Mouse (Mus musculus) frontal cortex, postnatal 25 days (tissue): Measurements from ENCODE around the gene Por.

Source experiments
- DNase-seq, 2 experiments: peaks; one replicate each; pipeline ENCODE4 v3.0.0; 2022; ENCODE audit warnings: low spot score in 2 of 2

Por gene

DNA sequence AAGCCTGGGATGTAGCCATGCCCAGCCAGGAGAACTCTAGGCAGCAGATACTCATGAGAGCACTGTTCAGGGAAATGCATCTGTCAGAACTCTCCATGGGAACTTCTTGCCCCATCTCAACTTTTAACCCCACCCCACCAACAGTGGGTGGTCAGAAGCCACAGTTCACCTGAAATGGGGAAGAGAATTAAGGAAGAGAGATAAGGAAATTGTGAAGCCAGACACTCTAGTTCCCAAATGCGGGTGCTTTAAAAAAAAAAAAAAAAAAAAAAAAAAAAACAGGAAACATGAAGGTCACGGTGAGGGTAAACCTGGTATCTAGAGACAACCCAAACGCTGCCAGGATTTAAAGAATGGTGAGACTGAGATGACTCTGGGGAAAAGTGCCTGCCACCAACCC lies 102.7 kb downstream of the Por start:
- DNase-seq: no peak

DNA sequence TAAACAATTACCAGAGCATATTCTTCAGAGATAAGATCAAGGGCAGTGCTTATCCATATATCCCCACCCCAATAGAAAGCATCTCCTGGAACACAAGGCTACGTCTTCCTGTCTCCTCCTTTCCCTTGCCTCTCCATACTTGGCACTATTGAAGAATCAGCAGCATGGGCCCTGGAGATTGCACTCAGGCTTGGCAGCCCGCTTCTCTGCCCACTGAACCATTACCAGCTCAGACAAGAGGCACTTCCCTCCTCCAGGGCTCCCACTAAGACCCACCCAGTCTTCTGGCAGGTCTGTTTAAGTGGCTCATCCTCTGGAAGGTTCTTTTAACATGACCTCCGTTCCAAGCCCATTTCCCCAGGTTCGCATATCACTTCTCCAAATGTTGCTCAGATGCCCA lies 106.7 kb downstream of the Por start:
- no peak for DNase-seq

DNA sequence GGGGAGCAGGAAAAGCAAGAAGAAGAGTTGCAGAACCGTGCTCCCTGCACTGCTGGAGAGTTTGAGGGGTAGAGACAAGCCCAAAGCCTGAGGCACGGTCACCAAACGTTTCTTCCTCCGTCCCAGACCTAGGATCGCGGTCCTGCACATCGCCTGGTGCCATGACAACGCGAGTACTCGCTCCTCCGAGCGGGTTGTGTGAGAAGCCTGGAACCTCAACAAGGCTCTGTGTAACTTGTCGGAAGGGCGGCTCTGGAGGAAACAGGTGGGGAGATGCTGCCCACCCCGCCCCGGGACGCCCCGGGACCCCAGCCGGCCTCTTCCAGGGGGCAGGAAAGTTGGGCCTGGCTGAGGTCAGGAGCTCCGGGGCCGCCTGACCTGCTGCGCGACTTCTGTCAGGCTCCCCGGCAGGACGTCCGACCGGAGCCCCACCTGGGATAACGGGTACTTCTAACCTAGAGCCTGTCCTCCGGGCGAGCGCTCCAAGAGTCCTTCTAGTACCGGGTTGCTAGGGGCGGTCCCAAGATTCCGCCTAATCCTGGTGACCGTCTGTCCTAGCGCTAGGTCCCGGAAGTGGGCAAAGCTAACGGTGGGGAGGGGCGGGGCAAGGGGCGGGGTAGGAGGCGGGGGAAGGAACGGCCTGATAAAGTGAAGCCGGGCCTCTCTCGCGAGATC lies 108.1 kb downstream of the Por start, which contains the start of gene Styxl1:
Gene Styxl1, minus strand, starts transcription at position 590 of the 675 bp plus-strand sequence.
- peak; percentile 22 to 49 for DNase-seq

DNA sequence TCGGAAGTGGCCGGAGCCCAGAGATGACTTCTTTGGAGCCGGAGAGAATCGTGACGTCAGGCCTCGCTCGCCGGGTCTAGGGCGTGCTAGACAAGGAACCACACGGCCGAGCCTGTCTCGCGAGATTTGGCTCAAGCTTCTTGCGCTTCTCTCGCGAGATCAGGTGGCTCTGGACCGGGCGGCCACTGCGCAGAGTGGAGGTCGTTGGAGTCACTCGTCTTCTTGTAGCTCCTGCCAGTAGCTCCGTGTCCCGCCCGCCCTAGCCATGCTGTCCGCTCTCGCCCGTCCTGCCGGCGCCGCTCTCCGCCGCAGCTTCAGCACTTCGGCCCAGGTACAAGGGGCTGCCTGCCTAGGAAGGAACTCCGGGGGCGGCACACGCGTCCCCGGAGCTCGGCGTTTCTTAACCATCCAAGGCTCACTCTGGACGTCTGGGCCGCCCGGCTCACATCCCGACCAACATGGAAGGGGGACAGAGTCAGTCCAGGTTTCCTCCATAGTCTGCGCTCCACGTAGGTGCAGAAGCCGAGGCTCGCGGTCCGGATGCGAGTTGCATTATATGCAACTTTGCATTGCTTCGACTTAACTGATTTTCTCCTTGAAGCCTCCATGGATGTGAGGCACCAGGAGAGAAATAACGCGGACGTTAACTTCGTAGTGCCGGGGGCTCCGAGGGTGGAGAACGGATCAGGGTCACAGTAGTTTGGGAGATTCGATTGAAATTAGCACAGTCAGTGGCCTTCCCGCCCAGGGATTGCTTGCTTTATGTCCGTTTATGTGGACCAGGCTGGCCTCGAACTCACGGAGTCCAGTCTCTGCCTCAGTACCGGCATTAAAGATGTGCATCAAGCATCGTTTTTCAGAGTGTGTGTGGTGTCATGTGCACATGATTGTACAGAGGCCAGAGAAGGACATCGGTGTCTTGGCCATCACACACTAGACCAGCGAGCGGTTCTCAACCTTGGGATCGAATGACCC lies 108.9 kb downstream of the Por start, which contains the start of gene Mdh2:
Gene Mdh2, plus strand, starts transcription at position 10 of the 975 bp plus-strand sequence.
- DNase-seq: peak; percentile 95 to 99

DNA sequence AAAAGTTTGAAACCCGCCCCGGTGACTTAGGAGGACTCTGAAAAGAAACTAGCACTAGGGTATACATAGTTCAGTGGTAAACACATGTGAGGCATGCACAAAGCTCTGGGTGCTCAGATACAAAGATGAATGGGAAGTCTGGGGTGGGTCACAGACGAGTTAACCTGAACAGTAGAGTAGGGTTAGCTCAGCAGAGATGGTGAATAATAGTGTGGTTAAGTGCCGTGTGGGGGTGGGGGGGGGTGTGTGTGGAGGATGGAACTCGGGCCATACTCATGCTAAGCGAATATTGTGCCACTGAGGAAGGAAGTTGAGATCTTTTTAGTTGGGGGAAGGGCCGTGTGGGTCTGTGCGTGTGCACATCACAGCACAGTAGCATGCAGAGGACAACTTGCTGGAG lies 110.5 kb downstream of the Por start:
- no peak for DNase-seq

DNA sequence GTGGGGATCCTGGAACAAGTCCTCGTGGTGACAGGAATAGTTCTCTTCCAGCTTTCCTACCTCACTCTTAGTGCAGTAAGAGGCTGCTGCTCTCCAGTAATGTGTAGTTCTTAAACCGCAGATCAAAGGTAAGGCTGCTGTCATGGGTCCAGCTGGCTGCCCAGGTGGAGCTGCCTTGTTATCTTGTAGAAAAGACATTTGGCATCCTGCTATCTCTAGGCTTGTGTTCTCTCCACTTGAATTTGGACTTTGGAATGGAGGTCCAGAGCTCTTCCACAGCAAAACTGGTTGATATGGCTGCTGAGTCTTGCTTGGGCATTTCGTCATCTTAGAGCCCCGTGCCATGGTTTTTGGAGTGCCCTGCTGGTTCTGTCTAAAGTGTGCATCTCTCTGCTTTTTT lies 113.1 kb downstream of the Por start:
- no peak for DNase-seq
